Mouse (Mus musculus) B cell, adult (primary cell): ENCODE results near the gene Pdzk1. TPM values are rescaled to one million over a fixed set of nuclear protein-coding genes. Genes with fewer than 3 reads are reported as not detected.

ENCODE experiments used
- total RNA-seq: library from RNA; stranded (reverse); gene quantifications from 4 replicates; pipeline ENCODE4 v1.2.4, GENCODE M21; 2023; ENCODE audit not compliant: inconsistent age

Gene Pdzk1
- not detected in 4 replicates for total RNA-seq

GRCm38 (mm10) chr3:96828984-96829383, at the start of gene Pdzk1, which contains the start of gene Cd160:
Gene Pdzk1, plus strand, starts transcription at chr3:96829284.
Gene Cd160, minus strand, starts transcription at chr3:96829351.

DNA sequence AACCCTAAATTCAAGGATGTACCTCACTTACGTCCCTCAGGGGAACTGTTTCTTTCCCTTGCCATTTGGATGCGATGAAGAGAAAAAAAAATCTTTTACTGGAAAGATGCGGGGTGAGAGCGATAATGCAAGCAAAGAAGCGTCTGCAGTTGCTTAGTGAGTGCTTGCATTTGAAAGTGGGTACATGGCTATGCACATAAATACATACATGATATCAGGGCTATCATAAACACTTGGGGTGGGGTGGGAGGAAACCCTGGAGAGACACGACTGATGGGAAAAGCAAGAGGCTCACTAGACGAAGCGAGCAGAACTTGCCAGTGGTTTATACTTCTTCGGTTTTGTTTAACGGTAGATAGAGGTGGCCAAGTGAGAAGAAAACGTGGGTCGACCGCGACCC, 75.3 kb downstream of the Pdzk1 start, which contains the start of gene Gja5:
Gja5 (plus strand) TSS at position 301 of the 400 bp plus-strand sequence.

DNA sequence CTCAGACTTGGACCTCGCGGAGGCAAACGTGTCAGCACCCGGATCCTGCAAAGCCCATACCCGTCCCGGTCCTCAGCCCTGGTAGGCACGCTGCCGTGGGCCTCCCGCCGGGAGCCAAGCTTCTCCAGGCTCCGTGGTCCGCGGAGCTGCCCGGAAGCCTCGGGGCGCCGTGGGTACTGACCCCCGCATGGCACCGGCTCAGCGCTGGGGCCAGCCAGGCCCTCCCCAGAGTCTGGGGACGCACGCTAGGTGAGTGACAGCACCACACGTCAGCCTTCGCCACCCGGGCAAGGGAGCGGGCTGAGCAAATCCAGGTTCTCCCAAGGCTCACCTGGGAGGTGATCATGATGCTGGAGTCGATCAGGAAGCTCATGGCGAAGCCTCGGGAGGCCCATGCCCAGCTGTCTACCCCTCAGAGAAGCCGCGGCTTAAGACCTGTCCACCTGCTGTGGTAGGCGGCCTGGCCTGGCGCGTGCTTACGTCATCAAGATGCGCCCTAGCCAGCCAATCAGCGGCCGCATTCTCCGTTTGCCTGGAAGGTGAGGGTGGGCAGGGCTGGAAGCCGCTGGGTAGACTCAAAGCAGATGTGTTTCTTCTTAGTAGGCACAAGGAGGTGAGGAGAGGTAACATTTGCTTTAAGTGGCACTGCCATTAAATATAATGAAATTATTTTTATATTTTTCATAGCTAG, 75.9 kb downstream of the Pdzk1 start, which contains the start of gene Gpr89:
Gpr89 (minus strand) TSS at position 496 of the 691 bp plus-strand sequence.

Other genes with a start within 250 kb of the Pdzk1 start
- 29.5 to 38.6 TPM (median 30.7 TPM) in 4 replicates for gene Polr3gl, start 235.1 kb upstream of the Pdzk1 start, total RNA-seq
- gene Ankrd34a, start 232.6 kb upstream of the Pdzk1 start, total RNA-seq = not detected in 4 replicates
- gene Lix1l, start 228.1 kb upstream of the Pdzk1 start, total RNA-seq = 0.32 to 0.42 TPM (median 0.38 TPM) in 4 replicates
- gene Rbm8a, start 199.4 kb upstream of the Pdzk1 start, total RNA-seq = 89.8 to 108 TPM (median 92.8 TPM) in 4 replicates
- 21.1 to 26.9 TPM (median 23.2 TPM) in 4 replicates for gene Pex11b, start 193.9 kb upstream of the Pdzk1 start, total RNA-seq
- gene Gm42957, start 193.8 kb upstream of the Pdzk1 start, total RNA-seq = 0.15 TPM in 1 of 4 replicates, not detected in the others
- 1.7 to 3.0 TPM (median 2.6 TPM) in 4 replicates for gene Itga10, start 183.7 kb upstream of the Pdzk1 start, total RNA-seq
- gene Ankrd35, start 159.2 kb upstream of the Pdzk1 start, total RNA-seq = 0.19 TPM in 1 of 4 replicates, not detected in the others
- gene Pias3, start 132.9 kb upstream of the Pdzk1 start, total RNA-seq = 36.7 to 42.8 TPM (median 39.4 TPM) in 4 replicates
- 0.67 to 1.3 TPM (median 0.94 TPM) in 4 replicates for gene Nudt17, start 120.7 kb upstream of the Pdzk1 start, total RNA-seq
- gene Polr3c, start 101.7 kb upstream of the Pdzk1 start, total RNA-seq = 53.3 to 59.5 TPM (median 55.8 TPM) in 4 replicates
- gene Rnf115, start 101.6 kb upstream of the Pdzk1 start, total RNA-seq = 50.2 to 61.3 TPM (median 53.4 TPM) in 4 replicates
- 0.99 to 2.1 TPM (median 1.3 TPM) in 4 replicates for gene Cd160, start 67 bp downstream of the Pdzk1 start, total RNA-seq
- not detected in 4 replicates for gene Gja5, start 75.4 kb downstream of the Pdzk1 start, total RNA-seq
- 17.1 to 19.4 TPM (median 18.4 TPM) in 4 replicates for gene Gpr89, start 76.1 kb downstream of the Pdzk1 start, total RNA-seq
- gene Gja8, start 96.7 kb downstream of the Pdzk1 start, total RNA-seq = not detected in 4 replicates